Mouse (Mus musculus): ENCODE measurements at regions not wholly inside any gene's neighbourhood (a gene's known extent, or its start where the extent isn't known, plus 50 kb on each side); places are given as distances from the start of the nearest gene placed in this dataset.

DNA sequence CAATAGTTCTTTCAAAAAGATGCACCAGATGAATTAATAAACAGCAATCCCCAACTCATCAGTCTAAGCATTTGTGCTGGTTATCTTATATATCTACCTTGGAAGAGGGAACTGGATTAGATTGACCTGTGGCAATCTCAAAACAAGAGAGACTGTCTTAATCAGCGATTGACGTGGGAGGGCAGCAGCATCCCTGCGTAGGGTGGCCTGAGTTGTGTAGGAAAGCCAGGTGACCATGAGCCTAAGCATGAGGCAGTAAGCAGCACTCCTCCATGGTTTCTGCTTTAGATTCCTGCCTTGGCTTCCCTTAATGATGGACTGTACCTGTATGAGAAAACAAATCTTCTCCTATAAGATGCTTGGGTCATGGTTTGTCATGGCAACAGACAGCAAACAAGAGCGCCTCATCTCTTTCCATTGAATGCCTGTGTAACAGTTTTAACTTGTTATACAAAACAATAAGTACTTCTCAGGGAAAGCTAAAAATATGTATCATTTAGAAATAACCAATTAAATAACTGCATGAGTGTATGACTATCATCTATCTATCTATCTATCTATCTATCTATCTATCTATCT, 1311.5 kb upstream of the A1bg start:
- Histone ChIP-seq H3K9ac (ENCODE audit: control insufficient read depth, low read depth, low read length, poor library complexity, severe bottlenecking) (no peak overlapping the region), H3K36me3 (ENCODE audit: control insufficient read depth in 1 of 2, insufficient read depth in 2 of 2, low read length in 2 of 2) (peaks cover 35 to 53% of the 10 kb centered on the region in 2 experiments), H3K27ac (ENCODE audit: control insufficient read depth, low read depth, low read length) (no peak overlapping the region), H3K4me3 (ENCODE audit: control insufficient read depth in 1 of 2, insufficient read depth in 1 of 2, low read depth in 2 of 2, low read length in 2 of 2) (no peak overlapping the region), H3K4me1 (ENCODE audit: control insufficient read depth in 1 of 2, insufficient read depth in 2 of 2, low read length in 2 of 2) (peaks cover 3 to 8% of the 10 kb centered on the region in 2 experiments; a peak in 2 of 4 replicates), H3K79me2 (ENCODE audit: control insufficient read depth, insufficient read depth, low read length, poor library complexity) (peaks cover 13% of the 10 kb centered on the region; the same call in 1 of the 2 replicates), H3K27me3 (ENCODE audit: control insufficient read depth in 1 of 2, insufficient read depth in 2 of 2, low read length in 2 of 2) (no peaks in the 10 kb centered on the region), H3K9me3 (replicated peaks; ENCODE audit: insufficient read depth, low read length) (no peaks in the 10 kb centered on the region)
- DNase-seq (ENCODE audit: low read depth, low spot score), result no peak
- TF ChIP-seq UBTF (IDR thresholded peaks at IDR 0.05; ENCODE audit: borderline replicate concordance, insufficient read depth, low read depth, low read length) (no peak), GATA1 (IDR thresholded peaks at IDR 0.05; ENCODE audit: low read depth, low read length) (peak; percentile 27; the same call in 1 of the 2 replicates), POLR2AphosphoS2 (IDR thresholded peaks at IDR 0.05; ENCODE audit: low read length) (peak; percentile 79), MAX (IDR thresholded peaks at IDR 0.05; ENCODE audit: low read length) (no peak), NELFE (IDR thresholded peaks at IDR 0.05; ENCODE audit: low read depth, low read length) (no peak), ZC3H11A (IDR thresholded peaks at IDR 0.05; ENCODE audit: low read depth, low read length) (no peak), CHD2 (IDR thresholded peaks at IDR 0.05; ENCODE audit: low read length) (no peak; the same call in 1 of the 2 replicates), SIN3A (IDR thresholded peaks at IDR 0.05; ENCODE audit: low read length) (no peak), MAFK (IDR thresholded peaks at IDR 0.05; ENCODE audit: borderline replicate concordance, low read depth, low read length) (0 out of 2 replicates have a peak, but pooled peaks have one; percentile 6), ZMIZ1 (IDR thresholded peaks at IDR 0.05; ENCODE audit: low read depth, low read length) (peak; percentile 60), POLR2A (IDR thresholded peaks at IDR 0.05; ENCODE audit: control insufficient read depth in 1 of 2, insufficient read depth in 1 of 2, low read depth in 1 of 2, low read length in 2 of 2, poor library complexity in 1 of 2) (peak in 1 of 2 experiments; percentile 59; a peak in 2 of 4 replicates)

DNA sequence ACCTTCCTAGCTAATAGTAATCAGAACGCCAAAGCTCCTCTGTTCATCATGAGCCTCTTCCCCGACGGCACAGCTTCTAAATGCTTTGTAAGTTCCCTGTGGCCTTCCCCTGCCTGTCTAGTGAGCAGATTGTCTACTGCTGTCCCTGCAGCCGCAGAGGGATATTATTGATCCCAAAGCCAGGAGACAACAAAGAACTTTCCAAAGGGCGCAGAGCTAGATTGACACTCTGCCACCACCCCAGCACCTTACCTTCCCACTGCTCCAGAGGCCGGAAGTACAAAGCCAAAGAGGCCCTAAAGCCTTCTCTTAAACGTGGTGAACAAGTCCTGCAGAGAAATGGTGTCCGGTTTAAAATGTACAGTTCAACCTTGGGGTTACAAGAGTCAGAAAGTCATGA, 1310.3 kb upstream of the A1bg start:
- Histone ChIP-seq H3K36me3 (ENCODE audit: control insufficient read depth in 1 of 2, insufficient read depth in 2 of 2, low read length in 2 of 2) (peaks cover 32 to 54% of the 10 kb centered on the region in 2 experiments), H3K4me3 (ENCODE audit: control insufficient read depth in 1 of 2, insufficient read depth in 1 of 2, low read depth in 2 of 2, low read length in 2 of 2) (no peak overlapping the region), H3K79me2 (ENCODE audit: control insufficient read depth, insufficient read depth, low read length, poor library complexity) (peaks cover 10% of the 10 kb centered on the region; the same call in 1 of the 2 replicates), H3K9me3 (replicated peaks; ENCODE audit: insufficient read depth, low read length) (no peaks in the 10 kb centered on the region), H3K27me3 (ENCODE audit: control insufficient read depth in 1 of 2, insufficient read depth in 2 of 2, low read length in 2 of 2) (no peaks in the 10 kb centered on the region), H3K9ac (ENCODE audit: control insufficient read depth, low read depth, low read length, poor library complexity, severe bottlenecking) (no peak overlapping the region), H3K4me1 (ENCODE audit: control insufficient read depth in 1 of 2, insufficient read depth in 2 of 2, low read length in 2 of 2) (peaks cover under 1 to 3% of the 10 kb centered on the region in 2 experiments; a peak in 2 of 4 replicates), H3K27ac (ENCODE audit: control insufficient read depth, low read depth, low read length) (no peak overlapping the region)
- no peak for DNase-seq (ENCODE audit: low read depth, low spot score)
- no peak for TF ChIP-seq BHLHE40 (IDR thresholded peaks at IDR 0.05; ENCODE audit: borderline replicate concordance, low read depth, low read length)
- TF ChIP-seq GABPA (IDR thresholded peaks at IDR 0.05; ENCODE audit: low read depth, low read length), result no peak
- no peak for TF ChIP-seq KAT2A (conservative IDR thresholded peaks at IDR 0.05; ENCODE audit: low read depth, low read length)
- TF ChIP-seq ETS1 (IDR thresholded peaks at IDR 0.05; ENCODE audit: low read depth, low read length), result no peak
- no peak for TF ChIP-seq NELFE (IDR thresholded peaks at IDR 0.05; ENCODE audit: low read depth, low read length)
- TF ChIP-seq UBTF (IDR thresholded peaks at IDR 0.05; ENCODE audit: borderline replicate concordance, insufficient read depth, low read depth, low read length), result no peak
- TF ChIP-seq ZC3H11A (IDR thresholded peaks at IDR 0.05; ENCODE audit: low read depth, low read length), result no peak
- no peak for TF ChIP-seq MEF2A (IDR thresholded peaks at IDR 0.05; ENCODE audit: extremely low read depth, insufficient replicate concordance, low read depth, low read length, poor library complexity, severe bottlenecking)
- TF ChIP-seq MAFK (IDR thresholded peaks at IDR 0.05; ENCODE audit: borderline replicate concordance, low read depth, low read length), result no peak
- no peak for TF ChIP-seq RCOR1 (IDR thresholded peaks at IDR 0.05; ENCODE audit: low read depth, low read length)
- TF ChIP-seq RAD21 (IDR thresholded peaks at IDR 0.05; ENCODE audit: low read depth, low read length), result no peak
- TF ChIP-seq SMC3 (IDR thresholded peaks at IDR 0.05; ENCODE audit: low read depth, low read length), result peak; percentile 22; the same call in 1 of the 2 replicates
- TF ChIP-seq POLR2AphosphoS5 (IDR thresholded peaks at IDR 0.05; ENCODE audit: borderline replicate concordance, low read depth, low read length), result no peak
- no peak for TF ChIP-seq EP300 (IDR thresholded peaks at IDR 0.05; ENCODE audit: low read depth in 1 of 2, low read length in 2 of 2)
- no peak for TF ChIP-seq MYB (IDR thresholded peaks at IDR 0.05; ENCODE audit: low read depth, low read length)
- TF ChIP-seq TBP (IDR thresholded peaks at IDR 0.05; ENCODE audit: low read depth, low read length), result no peak
- TF ChIP-seq CHD2 (IDR thresholded peaks at IDR 0.05; ENCODE audit: low read length), result no peak
- TF ChIP-seq POLR2A (IDR thresholded peaks at IDR 0.05; ENCODE audit: control insufficient read depth in 1 of 2, insufficient read depth in 1 of 2, low read depth in 1 of 2, low read length in 2 of 2, poor library complexity in 1 of 2), result peak in 1 of 2 experiments; percentile 39; a peak in 1 of 4 replicates
- TF ChIP-seq ELF1 (IDR thresholded peaks at IDR 0.05; ENCODE audit: low read depth, low read length), result no peak
- TF ChIP-seq ZMIZ1 (IDR thresholded peaks at IDR 0.05; ENCODE audit: low read depth, low read length), result peak; percentile 42; the same call in 1 of the 2 replicates
- TF ChIP-seq NRF1 (IDR thresholded peaks at IDR 0.05; ENCODE audit: insufficient read depth, low read depth, low read length, poor library complexity, severe bottlenecking), result no peak
- no peak for TF ChIP-seq MYC (IDR thresholded peaks at IDR 0.05; ENCODE audit: low read depth, low read length)
- no peak for TF ChIP-seq E2F4 (IDR thresholded peaks at IDR 0.05; ENCODE audit: borderline replicate concordance, low read depth, low read length)
- TF ChIP-seq POLR2AphosphoS2 (IDR thresholded peaks at IDR 0.05; ENCODE audit: low read length), result peak; percentile 34; the same call in 1 of the 2 replicates
- no peak for TF ChIP-seq ZNF384 (IDR thresholded peaks at IDR 0.05; ENCODE audit: low read depth, low read length)
- TF ChIP-seq CTCF (IDR thresholded peaks at IDR 0.05 in 2 of 3, conservative IDR thresholded peaks at IDR 0.05 in 1 of 3; ENCODE audit: control insufficient read depth in 1 of 3, insufficient read depth in 1 of 3, low read depth in 2 of 3, low read length in 3 of 3, poor library complexity in 1 of 3, severe bottlenecking in 1 of 3), result no peak
